Mouse (Mus musculus): ENCODE data around the gene Dgkq.

GRCm38 (mm10) chr5:108678296-108678854 is 8.9 kb upstream of the Dgkq start:
- no peak for TF ChIP-seq CTCF (IDR thresholded peaks at IDR 0.05; ENCODE audit: borderline replicate concordance, control insufficient read depth, extremely low read depth, insufficient read depth, low read length, poor library complexity)
- no peak for TF ChIP-seq POLR2A (IDR thresholded peaks at IDR 0.05; ENCODE audit: control insufficient read depth, extremely low read depth, insufficient read depth, low read length, poor library complexity)

All from thymus, adult 2 months (tissue).